Mouse (Mus musculus): Measurements from ENCODE around the gene Pdxp. TPM values are rescaled to one million over a fixed set of nuclear protein-coding genes. Genes with fewer than 3 reads are reported as not detected.

The Pdxp gene
- polyA plus RNA-seq, 1 experiment from 2014 or later, result 20.3 TPM

DNA sequence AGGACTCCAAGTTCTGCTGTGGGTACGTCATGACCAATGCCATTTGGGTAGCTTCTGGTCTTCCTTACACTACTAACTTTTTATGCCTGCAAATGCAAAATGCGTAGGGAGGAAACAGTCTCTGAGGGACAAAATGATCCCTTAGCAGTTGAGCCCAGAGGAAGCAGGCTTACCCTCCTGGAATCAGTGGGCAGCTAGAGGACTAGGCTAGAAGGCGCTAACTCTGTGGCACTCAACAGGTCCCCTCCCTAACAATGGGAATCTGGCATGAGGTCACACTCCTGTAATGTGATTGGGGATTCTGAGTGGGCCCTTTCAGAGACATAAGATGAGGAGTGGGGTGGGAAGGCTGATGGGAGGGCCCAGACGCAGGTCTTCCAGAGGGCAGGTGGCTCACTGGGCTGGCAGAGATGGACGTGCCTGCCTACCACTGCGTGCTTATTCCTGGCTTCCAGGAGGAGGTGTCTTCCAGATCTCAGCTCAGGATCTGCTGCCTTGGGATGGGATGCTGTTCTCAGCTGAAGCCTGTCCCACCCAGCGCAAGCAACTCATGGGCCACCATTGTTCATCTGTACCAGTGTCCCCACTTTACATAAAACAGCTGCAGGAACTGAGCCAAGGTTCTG is 17.2 kb downstream of the Pdxp start:
- H3K4me1 ChIP-seq, result peaks cover 35% of the 10 kb centered on the region
- H3K4me3 ChIP-seq, result no peak overlapping the region
- WGBS, result 82% methylated on average over 7 of the region's 7 CpGs
- H3K4me2 ChIP-seq (replicated peaks), result no peak overlapping the region
- no peak for ATAC-seq (ENCODE audit: low FRiP score, low read depth)
- peak overlapping the region; percentile 48; the same call in 1 of the 2 replicates for H3K27ac ChIP-seq
- H3K9ac ChIP-seq, result no peak overlapping the region
- no peaks in the 10 kb centered on the region for H3K27me3 ChIP-seq
- H3K36me3 ChIP-seq, result peaks cover 20% of the 10 kb centered on the region
- no peaks in the 10 kb centered on the region for H3K9me3 ChIP-seq

DNA sequence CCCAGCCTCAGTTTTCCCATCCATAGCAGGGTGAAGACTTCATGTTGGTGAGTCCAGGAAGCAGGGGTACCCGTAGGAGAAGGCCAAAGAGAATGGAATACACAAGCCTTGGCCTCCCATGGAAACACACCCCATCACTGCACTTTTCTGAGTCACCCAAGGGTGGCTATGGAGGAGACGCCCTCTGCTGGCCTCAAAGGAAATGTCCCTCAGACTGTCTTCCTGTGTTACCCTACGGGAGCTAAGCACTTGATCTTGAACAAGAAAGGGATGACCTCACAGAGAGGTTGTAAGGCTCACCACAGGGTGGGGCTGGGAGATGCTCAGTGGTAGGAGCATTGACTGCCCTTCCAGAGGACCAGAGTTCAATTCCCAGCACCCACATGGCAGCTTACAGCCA is 17.9 kb downstream of the Pdxp start:
- Histone ChIP-seq H3K27ac (no peak overlapping the region; the same call in 1 of the 2 replicates), H3K36me3 (peaks cover 22% of the 10 kb centered on the region), H3K27me3 (no peaks in the 10 kb centered on the region), H3K9ac (no peak overlapping the region), H3K4me3 (no peak overlapping the region), H3K4me2 (replicated peaks) (no peak overlapping the region), H3K4me1 (peaks cover 36% of the 10 kb centered on the region), H3K9me3 (no peaks in the 10 kb centered on the region)
- no peak for ATAC-seq (ENCODE audit: low FRiP score, low read depth)
- WGBS, result 28% methylated on average over 3 of the region's 3 CpGs

DNA sequence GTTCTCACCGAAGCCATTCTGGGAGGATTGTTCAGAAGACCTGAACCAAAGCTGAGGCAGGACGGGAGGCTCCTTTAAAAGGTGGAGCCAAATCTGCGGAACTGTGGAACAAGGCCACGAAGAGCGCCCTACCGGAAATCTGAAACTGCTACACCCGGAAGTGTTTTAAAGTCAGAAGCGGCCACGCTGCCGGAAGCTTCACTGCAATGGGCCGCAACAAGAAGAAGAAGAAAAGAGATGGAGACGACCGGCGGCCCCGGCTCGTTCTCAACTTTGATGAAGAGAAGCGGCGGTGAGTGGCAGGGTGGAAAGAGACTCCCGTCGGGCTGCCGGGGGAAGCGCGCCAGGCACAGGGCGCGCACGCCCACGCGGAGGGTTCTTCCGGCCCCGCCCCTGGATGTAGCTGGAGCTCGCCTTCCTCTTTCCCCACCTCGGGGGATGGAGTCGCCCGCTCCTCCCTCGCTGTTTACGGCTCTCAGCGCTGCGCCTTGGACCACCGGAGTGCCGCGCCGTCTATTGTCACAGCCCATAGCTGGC is 21.1 kb downstream of the Pdxp start, which contains the start of gene Nol12:
Nol12 (plus strand) TSS at position 150 of the 537 bp plus-strand sequence.
- peaks cover 16% of the 10 kb centered on the region for H3K4me1 ChIP-seq
- peak; percentile 89 for ATAC-seq (ENCODE audit: low FRiP score, low read depth)
- WGBS, result under 1% methylated on average over 42 of the region's 42 CpGs
- no peaks in the 10 kb centered on the region for H3K27me3 ChIP-seq
- peak within 1 kb of the TSS; percentile 87 for H3K27ac ChIP-seq
- H3K9me3 ChIP-seq, result no peaks in the 10 kb centered on the region
- H3K4me3 ChIP-seq, result peak within 1 kb of the TSS; percentile 68
- peaks cover 46% of the 10 kb centered on the region for H3K36me3 ChIP-seq
- H3K9ac ChIP-seq, result peak within 1 kb of the TSS; percentile 76
- peak within 1 kb of the TSS; percentile 82 for H3K4me2 ChIP-seq (replicated peaks)

DNA sequence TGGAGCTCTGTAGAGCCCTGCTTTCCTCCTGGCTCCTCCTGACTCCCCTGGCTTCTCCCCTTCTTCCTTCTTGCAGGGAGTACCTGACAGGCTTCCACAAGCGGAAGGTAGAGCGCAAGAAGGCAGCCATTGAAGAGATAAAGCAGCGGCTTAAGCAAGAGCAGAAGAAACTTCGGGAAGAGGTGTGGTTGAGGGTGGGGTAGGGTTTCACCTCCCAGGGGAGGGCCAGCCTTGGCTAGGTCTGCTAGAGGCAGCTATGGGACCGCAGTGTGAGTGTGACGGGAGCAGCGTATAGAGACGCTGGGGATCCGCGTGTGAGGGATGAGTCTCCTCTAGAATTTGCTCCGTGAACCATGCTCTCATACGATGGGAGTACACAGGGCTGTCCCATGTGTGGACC is 22.7 kb downstream of the Pdxp start:
- Histone ChIP-seq H3K4me2 (replicated peaks) (peak overlapping the region; percentile 82), H3K4me3 (0 out of 2 replicates have a peak overlapping the region, but pooled peaks have one; percentile 68), H3K27me3 (no peaks in the 10 kb centered on the region), H3K4me1 (peaks cover 14% of the 10 kb centered on the region), H3K27ac (no peak overlapping the region), H3K9ac (peak overlapping the region; percentile 76; the same call in 1 of the 2 replicates), H3K36me3 (peaks cover 50% of the 10 kb centered on the region), H3K9me3 (no peaks in the 10 kb centered on the region)
- ATAC-seq (ENCODE audit: low FRiP score, low read depth), result no peak
- WGBS, result 90% methylated on average over 12 of the region's 12 CpGs

DNA sequence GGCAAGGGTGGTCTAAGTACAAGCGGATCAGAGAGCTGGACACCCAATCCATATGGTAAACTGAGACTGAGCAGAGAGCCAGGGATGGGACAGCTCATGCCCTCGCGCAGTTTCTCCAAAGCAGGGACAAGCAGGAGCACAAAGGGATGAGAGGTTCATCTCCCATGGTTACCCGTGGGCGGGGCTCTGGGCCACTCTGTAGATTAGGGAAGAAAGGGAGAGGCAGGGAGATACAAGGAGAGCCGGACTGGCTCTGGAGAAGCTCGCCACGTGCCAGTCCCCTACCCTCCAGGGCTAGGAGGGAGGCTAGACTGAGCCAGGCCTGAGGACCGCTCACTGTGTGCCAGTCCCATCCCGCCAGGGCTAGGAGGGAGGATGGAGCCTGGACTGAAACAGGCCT is 23.6 kb downstream of the Pdxp start:
- 88% methylated on average over 10 of the region's 10 CpGs for WGBS
- Histone ChIP-seq H3K4me1 (peaks cover 14% of the 10 kb centered on the region), H3K4me2 (replicated peaks) (no peak overlapping the region), H3K9me3 (no peaks in the 10 kb centered on the region), H3K9ac (no peak overlapping the region), H3K27me3 (no peaks in the 10 kb centered on the region), H3K36me3 (peaks cover 57% of the 10 kb centered on the region), H3K27ac (no peak overlapping the region), H3K4me3 (no peak overlapping the region)
- ATAC-seq (ENCODE audit: low FRiP score, low read depth), result no peak

DNA sequence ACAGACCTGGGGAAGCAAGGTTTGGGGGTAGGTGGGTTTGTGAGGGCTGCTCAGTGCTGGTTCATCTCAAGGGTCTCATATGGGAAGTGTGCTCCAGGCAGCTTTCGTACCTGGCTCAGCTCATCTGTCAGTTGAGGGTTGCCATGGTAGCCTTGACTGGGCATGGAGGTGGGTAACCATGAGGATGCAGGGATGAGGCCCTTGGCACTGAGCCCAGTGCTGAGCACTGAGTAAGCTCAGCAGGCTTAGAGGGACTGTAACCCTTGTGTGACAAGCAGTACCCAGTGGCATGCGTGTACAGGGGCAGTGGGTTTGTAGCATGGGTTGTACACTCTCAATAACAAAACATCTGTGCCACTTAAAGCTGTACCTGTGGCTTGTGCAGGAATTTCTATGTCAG is 24.2 kb downstream of the Pdxp start:
- no peak overlapping the region for H3K9ac ChIP-seq
- H3K4me2 ChIP-seq (replicated peaks), result no peak overlapping the region
- peaks cover 17% of the 10 kb centered on the region for H3K4me1 ChIP-seq
- H3K36me3 ChIP-seq, result peaks cover 57% of the 10 kb centered on the region
- H3K9me3 ChIP-seq, result no peaks in the 10 kb centered on the region
- H3K4me3 ChIP-seq, result no peak overlapping the region
- ATAC-seq (ENCODE audit: low FRiP score, low read depth), result no peak
- WGBS, result 91% methylated on average over 2 of the region's 2 CpGs
- no peak overlapping the region for H3K27ac ChIP-seq
- no peaks in the 10 kb centered on the region for H3K27me3 ChIP-seq

DNA sequence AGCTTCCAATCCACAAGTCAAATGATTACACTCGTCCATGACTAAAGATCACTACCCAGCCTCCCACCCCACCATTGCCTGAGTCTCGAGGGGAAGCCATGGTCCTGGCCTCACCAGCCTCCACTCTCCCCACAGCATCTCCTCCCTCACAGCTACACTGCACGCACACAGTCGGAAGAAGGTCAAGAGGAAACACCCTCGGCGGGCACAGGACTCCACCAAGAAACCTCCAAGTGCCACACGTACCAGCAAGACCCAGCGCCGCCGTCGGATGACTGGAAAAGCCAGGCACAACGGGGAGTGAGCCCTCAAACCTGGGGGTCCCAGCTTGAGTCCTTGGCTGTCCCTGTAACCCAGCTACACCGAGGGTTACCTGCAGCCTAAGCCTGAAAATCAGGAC is 26.6 kb downstream of the Pdxp start:
- Histone ChIP-seq H3K4me1 (peaks cover 14% of the 10 kb centered on the region), H3K4me2 (replicated peaks) (no peak overlapping the region), H3K9ac (no peak overlapping the region), H3K36me3 (peaks cover 57% of the 10 kb centered on the region), H3K27me3 (no peaks in the 10 kb centered on the region), H3K27ac (no peak overlapping the region), H3K9me3 (no peaks in the 10 kb centered on the region), H3K4me3 (no peak overlapping the region)
- 93% methylated on average over 13 of the region's 13 CpGs for WGBS
- ATAC-seq (ENCODE audit: low FRiP score, low read depth), result no peak

DNA sequence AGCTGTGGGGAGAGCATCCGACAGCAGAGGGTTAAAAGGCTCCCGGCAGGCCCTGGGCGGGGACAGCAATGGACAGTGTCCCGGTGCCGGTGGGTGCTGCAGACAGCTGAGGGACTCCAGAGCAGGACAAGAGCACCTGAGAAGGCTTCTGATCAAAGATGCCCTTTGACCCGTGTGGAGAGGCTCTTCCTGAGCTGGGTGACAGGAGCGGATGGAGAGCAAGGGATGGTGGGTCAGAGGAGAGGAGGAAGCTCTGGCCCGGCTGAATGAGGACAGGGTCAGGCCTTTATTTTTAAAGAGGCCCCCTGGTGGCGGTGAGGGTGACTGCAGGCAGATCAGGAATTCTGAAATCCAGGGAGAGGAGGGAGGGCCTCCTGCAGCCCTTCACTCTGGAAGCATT is 28.9 kb downstream of the Pdxp start:
- Histone ChIP-seq H3K27ac (peak overlapping the region; percentile 3; the same call in 1 of the 2 replicates), H3K27me3 (no peaks in the 10 kb centered on the region), H3K4me1 (peaks cover 8% of the 10 kb centered on the region), H3K9ac (peak overlapping the region; percentile 62), H3K4me3 (peak overlapping the region; percentile 38), H3K9me3 (no peaks in the 10 kb centered on the region), H3K4me2 (replicated peaks) (peak overlapping the region; percentile 62), H3K36me3 (peaks cover 44% of the 10 kb centered on the region)
- WGBS, result 4% methylated on average over 9 of the region's 9 CpGs
- peak; percentile 59; the same call in 1 of the 2 replicates for ATAC-seq (ENCODE audit: low FRiP score, low read depth)

DNA sequence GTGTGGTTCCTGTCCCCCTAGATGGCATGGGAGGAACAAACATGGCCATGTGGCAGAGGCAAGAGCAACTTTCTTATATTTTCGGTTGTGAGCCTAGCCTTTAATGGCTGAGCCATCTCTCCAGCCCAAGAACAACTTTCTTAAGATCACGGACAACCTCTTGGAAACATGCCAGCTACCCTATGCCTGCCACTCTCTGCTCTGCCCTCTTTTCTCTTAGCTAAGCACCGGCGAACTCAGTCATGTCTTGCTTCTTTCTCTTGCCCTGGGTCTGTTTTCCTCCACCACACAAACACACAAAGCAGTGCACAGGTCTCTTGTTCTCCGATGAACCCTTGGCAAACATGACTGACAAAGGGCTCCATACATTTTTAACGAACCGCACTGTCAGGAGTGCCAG is 32.5 kb downstream of the Pdxp start:
- 82% methylated on average over 7 of the region's 7 CpGs for WGBS
- H3K36me3 ChIP-seq, result peaks cover 9% of the 10 kb centered on the region
- H3K4me2 ChIP-seq (replicated peaks), result no peak overlapping the region
- H3K27ac ChIP-seq, result no peak overlapping the region
- no peaks in the 10 kb centered on the region for H3K9me3 ChIP-seq
- no peak for ATAC-seq (ENCODE audit: low FRiP score, low read depth)
- no peak overlapping the region for H3K9ac ChIP-seq
- no peak overlapping the region for H3K4me3 ChIP-seq
- H3K4me1 ChIP-seq, result peaks cover 23% of the 10 kb centered on the region
- no peaks in the 10 kb centered on the region for H3K27me3 ChIP-seq

DNA sequence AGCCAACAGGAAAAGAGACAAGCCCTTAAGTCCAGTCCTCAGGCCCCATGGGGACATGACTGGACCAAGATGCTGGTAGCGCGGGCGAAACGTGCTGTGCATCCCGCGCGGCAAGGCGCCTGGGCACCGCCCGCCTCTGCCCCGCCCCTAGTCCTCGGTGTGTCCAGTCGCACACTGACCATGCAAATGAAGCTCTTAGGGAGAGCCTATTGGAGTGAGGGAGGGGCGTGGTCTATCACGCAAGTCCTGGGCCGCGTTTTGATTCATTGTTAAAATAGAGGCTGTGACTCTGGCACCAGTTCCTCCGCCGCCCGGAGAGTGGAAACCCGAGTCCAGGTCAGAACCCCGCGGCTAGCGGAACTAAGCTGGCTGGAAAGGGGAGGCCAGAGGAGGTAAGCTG is 33.9 kb downstream of the Pdxp start, which contains the start of gene Triobp:
Triobp (plus strand) TSS at position 68 of the 400 bp plus-strand sequence.
- Histone ChIP-seq H3K36me3 (peaks cover 11% of the 10 kb centered on the region), H3K9ac (peak within 1 kb of the TSS; percentile 69), H3K4me1 (peaks cover 20% of the 10 kb centered on the region), H3K9me3 (no peaks in the 10 kb centered on the region), H3K4me2 (replicated peaks) (peak within 1 kb of the TSS; percentile 79), H3K4me3 (peak within 1 kb of the TSS; percentile 55), H3K27me3 (no peaks in the 10 kb centered on the region), H3K27ac (peak within 1 kb of the TSS; percentile 34; the same call in 1 of the 2 replicates)
- peak; percentile 97 for ATAC-seq (ENCODE audit: low FRiP score, low read depth)
- 0% methylated on average over 24 of the region's 24 CpGs for WGBS

DNA sequence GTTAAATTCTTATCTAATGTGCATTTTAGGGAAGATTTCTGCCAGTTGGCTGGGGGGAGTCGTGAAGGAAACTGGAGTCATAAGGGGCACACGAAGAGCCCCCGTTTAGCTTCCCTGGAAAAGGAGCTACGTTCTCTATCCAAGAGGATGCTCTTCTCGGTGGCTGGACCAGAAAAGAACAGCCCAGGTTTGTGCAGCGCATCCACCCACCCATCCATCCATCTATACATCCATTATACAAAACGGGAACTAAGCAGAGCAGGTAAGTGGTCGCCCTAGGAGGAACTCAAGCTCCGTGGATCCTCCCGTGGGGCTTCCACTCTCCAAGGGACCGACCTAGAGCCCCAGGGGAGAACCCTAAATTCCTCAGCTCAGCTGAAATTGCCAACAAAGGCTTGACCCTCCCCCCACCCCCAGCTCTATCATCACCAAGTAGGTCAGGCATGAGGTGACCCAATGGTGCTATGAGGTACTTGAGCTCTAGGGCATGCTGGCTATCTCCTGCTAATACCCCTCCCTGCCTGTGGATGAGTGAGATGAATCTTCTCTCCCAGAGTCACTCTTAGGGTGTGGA is 34.5 kb downstream of the Pdxp start:
- H3K4me1 ChIP-seq, result peaks cover 20% of the 10 kb centered on the region
- peak overlapping the region; percentile 34; the same call in 1 of the 2 replicates for H3K27ac ChIP-seq
- H3K4me3 ChIP-seq, result peak overlapping the region; percentile 55
- peak overlapping the region; percentile 79 for H3K4me2 ChIP-seq (replicated peaks)
- peak overlapping the region; percentile 69 for H3K9ac ChIP-seq
- no peaks in the 10 kb centered on the region for H3K9me3 ChIP-seq
- H3K27me3 ChIP-seq, result no peaks in the 10 kb centered on the region
- no peak for ATAC-seq (ENCODE audit: low FRiP score, low read depth)
- peaks cover 15% of the 10 kb centered on the region for H3K36me3 ChIP-seq
- WGBS, result 4% methylated on average over 11 of the region's 11 CpGs

DNA sequence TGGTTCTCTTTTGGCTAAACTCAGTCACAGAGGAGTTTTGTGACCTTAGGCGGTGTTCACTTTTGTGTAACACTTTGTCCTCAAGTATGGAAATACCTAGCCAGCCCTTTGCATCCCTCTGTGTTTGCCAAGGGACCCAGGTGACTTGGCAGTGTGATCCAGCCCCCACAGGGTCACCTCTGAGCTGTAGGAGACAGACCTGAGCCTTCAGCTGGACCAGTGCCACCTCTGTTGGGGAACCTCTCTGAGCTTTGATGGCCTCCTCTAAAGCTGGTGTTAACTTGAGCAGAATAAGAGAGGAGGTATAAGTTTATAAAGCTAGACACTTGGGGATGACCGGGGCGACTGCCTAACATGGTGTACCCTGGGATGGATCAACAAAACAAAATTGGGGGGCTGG is 35.2 kb downstream of the Pdxp start:
- Histone ChIP-seq H3K4me1 (peaks cover 20% of the 10 kb centered on the region), H3K4me3 (peak overlapping the region; percentile 55; the same call in 1 of the 2 replicates), H3K9ac (peak overlapping the region; percentile 69; the same call in 1 of the 2 replicates), H3K4me2 (replicated peaks) (peak overlapping the region; percentile 79), H3K9me3 (no peaks in the 10 kb centered on the region), H3K27ac (no peak overlapping the region), H3K36me3 (peaks cover 21% of the 10 kb centered on the region), H3K27me3 (no peaks in the 10 kb centered on the region)
- WGBS, result 97% methylated on average over 3 of the region's 3 CpGs
- no peak for ATAC-seq (ENCODE audit: low FRiP score, low read depth)

Data from limb, embryonic 13.5 days (tissue).